Mouse (Mus musculus) thymus, postnatal 4 days (tissue): ENCODE data around the gene Inpp5d.

ENCODE experiments used
- DNase-seq: peaks from one replicate; pipeline ENCODE4 v3.0.0; 2021

The Inpp5d gene

GRCm38 (mm10) chr1:87625254-87626025 is 5.3 kb downstream of the Inpp5d start:
- DNase-seq, result no peak

GRCm38 (mm10) chr1:87626344-87626743 is 6.2 kb downstream of the Inpp5d start:
- peak; percentile 73 for DNase-seq

- no peak for DNase-seq
Observed at GRCm38 (mm10) chr1:87628085-87628484, 8.0 kb downstream of the Inpp5d start.

GRCm38 (mm10) chr1:87631584-87631983 is 11.5 kb downstream of the Inpp5d start:
- no peak for DNase-seq

- DNase-seq, result no peak
Observed at GRCm38 (mm10) chr1:87632163-87632562, 12.1 kb downstream of the Inpp5d start.

GRCm38 (mm10) chr1:87636716-87637117 is 16.6 kb downstream of the Inpp5d start:
- DNase-seq, result peak; percentile 49

GRCm38 (mm10) chr1:87637121-87637877 is 17.2 kb downstream of the Inpp5d start:
- peak; percentile 43 for DNase-seq

GRCm38 (mm10) chr1:87637878-87638600 is 17.9 kb downstream of the Inpp5d start:
- no peak for DNase-seq

GRCm38 (mm10) chr1:87639724-87640123 is 19.6 kb downstream of the Inpp5d start:
- DNase-seq, result no peak

- DNase-seq, result no peak
Observed at GRCm38 (mm10) chr1:87640165-87640661, 20.1 kb downstream of the Inpp5d start.

GRCm38 (mm10) chr1:87643016-87643415 is 22.9 kb downstream of the Inpp5d start:
- DNase-seq, result no peak

- no peak for DNase-seq
Observed at GRCm38 (mm10) chr1:87645041-87645440, 24.9 kb downstream of the Inpp5d start.

GRCm38 (mm10) chr1:87645748-87646147 is 25.6 kb downstream of the Inpp5d start:
- DNase-seq, result no peak

- no peak for DNase-seq
Observed at GRCm38 (mm10) chr1:87647820-87648219, 27.7 kb downstream of the Inpp5d start.

GRCm38 (mm10) chr1:87648657-87649056 is 28.5 kb downstream of the Inpp5d start:
- DNase-seq, result no peak

- no peak for DNase-seq
Observed at GRCm38 (mm10) chr1:87649219-87649805, 29.2 kb downstream of the Inpp5d start.

- DNase-seq, result no peak
Observed at GRCm38 (mm10) chr1:87649958-87650474, 29.9 kb downstream of the Inpp5d start.

- DNase-seq, result peak; percentile 56
Observed at GRCm38 (mm10) chr1:87650611-87651079, 30.5 kb downstream of the Inpp5d start.

- DNase-seq, result no peak
Observed at GRCm38 (mm10) chr1:87651436-87651835, 31.3 kb downstream of the Inpp5d start.

GRCm38 (mm10) chr1:87655101-87655500 is 35.0 kb downstream of the Inpp5d start:
- no peak for DNase-seq

- DNase-seq, result no peak
Observed at GRCm38 (mm10) chr1:87658063-87658462, 38.0 kb downstream of the Inpp5d start.

- no peak for DNase-seq
Observed at GRCm38 (mm10) chr1:87658485-87658884, 38.4 kb downstream of the Inpp5d start.
